Mouse (Mus musculus): ENCODE measurements around the gene Arpc1b.

The Arpc1b gene

DNA sequence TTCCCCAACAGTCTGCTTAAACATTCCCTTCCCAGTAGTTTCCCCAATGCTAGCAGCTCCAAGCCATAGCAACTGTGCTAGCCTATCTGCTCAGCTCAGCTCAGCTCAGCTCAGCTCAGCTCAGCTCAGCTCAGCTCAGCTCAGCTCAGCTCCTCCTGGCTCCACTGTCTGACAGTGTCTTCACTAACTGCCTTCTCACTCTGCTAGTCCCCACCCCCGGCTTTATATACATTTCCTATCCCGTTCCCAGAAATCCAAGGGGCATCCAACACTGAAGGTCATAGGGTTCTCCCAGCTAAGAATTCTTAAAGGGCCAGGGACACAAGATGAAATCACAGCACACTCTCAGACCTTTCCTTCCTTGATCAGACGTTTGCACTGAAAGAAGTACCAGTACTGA is 50.7 kb downstream of the Arpc1b start:
- DNase-seq (ENCODE audit: low spot score in 2 of 2) = no peak

- no peak for DNase-seq (ENCODE audit: low spot score in 2 of 2)
Measured at GRCm38 (mm10) chr5:145165184-145165583, 51.2 kb downstream of the Arpc1b start.

DNA sequence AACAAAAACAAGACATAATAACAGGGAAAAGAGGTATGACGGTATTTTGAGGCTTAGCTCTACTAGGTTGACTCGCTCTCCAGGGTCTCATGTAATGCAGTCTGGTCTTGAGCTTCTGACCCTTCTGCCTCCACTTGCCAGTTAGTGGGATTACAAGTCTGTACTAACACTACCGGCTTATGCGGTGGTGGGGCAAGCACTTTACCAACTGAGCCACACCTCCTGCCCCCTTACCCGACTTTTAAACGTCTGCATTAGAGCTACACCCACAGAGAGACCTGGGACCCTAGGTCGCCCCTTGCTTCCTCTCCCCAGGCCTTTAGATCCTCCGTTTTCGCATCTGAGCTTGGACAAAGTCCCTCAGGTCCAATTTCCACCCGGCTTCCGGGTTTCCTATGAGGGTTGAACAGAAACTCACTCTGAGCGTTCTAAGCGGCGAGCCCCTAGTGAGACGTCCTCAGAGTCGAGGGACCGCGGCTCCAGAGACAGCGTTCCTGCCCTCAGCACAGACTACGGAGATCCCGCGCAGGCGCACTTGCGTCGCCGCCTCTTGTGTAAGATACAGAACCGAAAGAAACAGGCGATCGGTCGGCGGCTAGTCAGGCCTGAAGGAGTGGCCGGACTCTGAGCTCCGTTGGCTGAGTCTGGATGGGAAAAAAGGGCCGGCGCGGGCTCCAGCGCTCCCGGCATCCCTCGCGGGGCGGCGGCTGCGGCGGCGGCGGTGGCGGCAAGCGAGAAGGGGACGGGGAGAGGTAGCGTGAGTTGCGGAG is 52.7 kb downstream of the Arpc1b start, which contains the start of the genes Ptcd1 and Cpsf4:
Ptcd1 (minus strand) TSS at position 573 of the 770 bp plus-strand sequence.
Cpsf4 (plus strand) TSS at position 678 of the 770 bp plus-strand sequence.
- peak; percentile 99 for DNase-seq (ENCODE audit: low spot score in 2 of 2)

- DNase-seq (ENCODE audit: low spot score in 2 of 2) = no peak
Measured at GRCm38 (mm10) chr5:145167306-145167661, 53.3 kb downstream of the Arpc1b start.

- DNase-seq (ENCODE audit: low spot score in 2 of 2) = no peak
Measured at GRCm38 (mm10) chr5:145178461-145178980, 64.5 kb downstream of the Arpc1b start.

Data from right cerebral cortex, postnatal 36 days (tissue).